Mouse (Mus musculus) megakaryocyte, embryonic 14.5 days (primary cell): ENCODE results near the gene Pkmyt1.

Experiments
- FLI1 ChIP-seq: IDR thresholded peaks from 2 replicates; pipeline ENCODE4 v1.6.1; 2012; ENCODE audit warnings: low read length, inconsistent platforms, mixed read lengths
- GATA1 ChIP-seq: IDR thresholded peaks from 3 replicates; pipeline ENCODE4 v1.6.1; 2012; ENCODE audit warnings: mixed read lengths, low read length, inconsistent platforms, borderline replicate concordance

- TF ChIP-seq GATA1 = no peak
- TF ChIP-seq FLI1 = no peak
Observed at GRCm38 (mm10) chr17:23745301-23746251, 19.4 kb downstream of the Pkmyt1 start, which contains the start of gene Kremen2.
